Mouse (Mus musculus) cerebellum, adult 2 months (tissue): ENCODE data around the gene Zfp362.

Experiments used
- CTCF ChIP-seq: fragments of 200-500 bp; IDR thresholded peaks from 2 replicates; pipeline ENCODE4 v1.5.1; 2011; ENCODE audit warnings: low read depth, mild to moderate bottlenecking, control low read depth, low read length, moderate library complexity, borderline replicate concordance; ENCODE audit not compliant: insufficient read depth
- POLR2A ChIP-seq: fragments of 200-500 bp; IDR thresholded peaks from 2 replicates; pipeline ENCODE4 v1.6.1; 2011; ENCODE audit warnings: low read length, control low read depth, borderline replicate concordance; ENCODE audit not compliant: insufficient read depth

- TF ChIP-seq CTCF (no peak), POLR2A (no peak)
Measured at GRCm38 (mm10) chr4:128737137-128737589, 68.7 kb downstream of the Zfp362 start.
